Mouse (Mus musculus) megakaryocyte, embryonic 14.5 days (primary cell): Measurements from ENCODE around the gene Gnb3.

Experiments used
- FLI1 ChIP-seq: IDR thresholded peaks from 2 replicates; pipeline ENCODE4 v1.6.1; 2012; ENCODE audit warnings: low read length, inconsistent platforms, mixed read lengths
- GATA1 ChIP-seq: IDR thresholded peaks from 3 replicates; pipeline ENCODE4 v1.6.1; 2012; ENCODE audit warnings: mixed read lengths, low read length, inconsistent platforms, borderline replicate concordance

GRCm38 (mm10) chr6:124863125-124863657 is 23.1 kb upstream of the Gnb3 start:
- TF ChIP-seq GATA1, result no peak
- TF ChIP-seq FLI1, result no peak
